Mouse (Mus musculus): ENCODE measurements around the gene Nr3c2. TPM values are rescaled to one million over a fixed set of nuclear protein-coding genes. Genes with fewer than 3 reads are reported as not detected.

The Nr3c2 gene
- total RNA-seq, 4 experiments from 2014 or later: 20.8 to 37.4 (median 29.7) TPM

- DNase-seq (ENCODE audit: low spot score): peak; percentile 38
Measured at GRCm38 (mm10) chr8:76971761-76972404, 72.6 kb downstream of the Nr3c2 start.

DNA sequence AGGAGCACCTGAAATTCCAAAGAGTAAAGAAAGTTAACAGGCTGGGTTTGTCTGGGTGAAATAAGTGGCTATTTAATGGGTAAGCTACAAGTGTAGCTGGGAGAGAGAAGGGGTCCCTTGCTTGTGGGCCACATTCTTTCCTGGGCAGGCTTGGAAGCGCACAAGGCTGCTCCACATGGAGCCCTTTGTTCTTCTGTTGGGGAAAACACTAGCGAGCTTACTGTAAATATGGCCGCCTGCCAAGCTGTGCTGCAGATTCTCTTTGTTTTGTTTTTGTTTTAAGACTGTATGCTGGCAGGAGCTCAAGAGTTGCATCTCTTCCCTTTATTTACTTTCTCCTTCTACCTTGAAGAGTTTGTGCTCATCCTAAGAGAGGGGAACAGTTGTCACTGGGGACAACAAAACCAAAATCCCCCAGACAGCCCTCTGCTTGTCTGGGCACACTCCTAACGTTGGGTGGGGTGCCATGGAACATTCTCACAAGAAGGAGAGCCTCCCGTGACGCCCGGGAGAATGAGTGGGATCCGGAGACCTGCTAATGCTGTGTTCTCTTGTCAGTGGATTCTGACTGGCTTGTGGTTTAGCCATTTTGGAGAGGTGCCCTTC, 73.8 kb downstream of the Nr3c2 start:
- DNase-seq (ENCODE audit: low spot score): peak; percentile 40

DNA sequence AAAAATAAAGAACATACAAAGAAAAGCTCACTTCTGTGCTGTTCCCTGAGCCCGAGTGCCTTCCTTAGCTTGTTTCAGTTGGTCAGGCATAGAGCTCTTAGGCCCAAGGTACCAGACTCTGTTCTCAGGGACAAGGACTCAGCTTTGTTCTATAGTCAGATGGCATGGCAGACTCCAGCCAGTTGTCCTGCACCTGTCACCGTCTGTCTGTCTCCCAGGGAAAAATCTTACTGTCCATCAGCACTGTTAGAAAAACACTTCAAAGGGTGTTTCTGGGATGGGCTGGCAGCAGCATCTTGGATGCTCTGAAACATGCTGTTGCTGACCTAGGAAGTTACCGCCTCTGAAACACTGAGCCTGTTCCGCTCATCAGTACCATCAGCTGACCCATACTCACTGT, 78.7 kb downstream of the Nr3c2 start:
- no peak for DNase-seq (ENCODE audit: low spot score)

DNA sequence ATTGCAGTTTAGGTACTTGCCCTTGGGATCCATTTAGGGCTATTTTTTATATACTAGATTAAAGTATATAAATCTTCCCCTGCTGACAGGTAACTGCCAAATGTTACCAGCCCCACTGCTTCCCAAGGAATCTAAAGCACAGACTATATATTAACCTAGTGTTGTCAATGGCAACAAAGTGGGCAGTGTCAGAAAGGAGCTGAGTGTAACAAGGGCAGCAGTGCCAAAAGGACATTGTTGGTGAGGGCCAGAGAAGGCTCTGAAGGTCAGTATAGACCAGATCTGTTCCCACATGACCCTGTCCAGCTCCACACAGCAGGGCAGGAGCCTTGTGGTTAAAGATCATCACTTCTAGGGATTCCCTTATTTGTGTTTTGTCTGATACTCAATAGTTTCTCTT, 84.8 kb downstream of the Nr3c2 start:
- DNase-seq (ENCODE audit: low spot score): no peak

- no peak for DNase-seq (ENCODE audit: low spot score)
Measured at GRCm38 (mm10) chr8:76984851-76985250, 85.6 kb downstream of the Nr3c2 start.

- DNase-seq (ENCODE audit: low spot score): peak; percentile 24
Measured at GRCm38 (mm10) chr8:76987876-76988275, 88.6 kb downstream of the Nr3c2 start.

- no peak for DNase-seq (ENCODE audit: low spot score)
Measured at GRCm38 (mm10) chr8:76998276-76998675, 99.0 kb downstream of the Nr3c2 start.

DNA sequence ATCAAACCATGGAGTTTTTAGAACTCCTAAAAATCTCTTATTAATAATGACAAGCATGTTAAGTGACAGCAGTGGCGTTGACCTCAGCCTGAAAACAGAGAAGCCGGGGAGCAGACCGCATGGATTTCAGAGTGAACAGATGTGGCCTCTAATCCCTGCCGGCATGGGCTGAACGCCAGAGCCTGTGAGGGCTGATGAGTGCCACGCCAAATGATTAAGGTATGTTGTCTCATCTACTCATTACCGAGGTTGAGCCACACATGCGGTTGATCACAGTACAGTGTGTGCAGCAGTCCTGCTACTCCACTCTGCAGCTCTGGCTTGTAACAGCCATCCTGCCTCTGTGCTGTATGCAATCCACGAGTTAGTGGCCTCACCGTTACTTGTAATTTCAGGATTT, 110.2 kb downstream of the Nr3c2 start:
- peak; percentile 18 for DNase-seq (ENCODE audit: low spot score)

DNA sequence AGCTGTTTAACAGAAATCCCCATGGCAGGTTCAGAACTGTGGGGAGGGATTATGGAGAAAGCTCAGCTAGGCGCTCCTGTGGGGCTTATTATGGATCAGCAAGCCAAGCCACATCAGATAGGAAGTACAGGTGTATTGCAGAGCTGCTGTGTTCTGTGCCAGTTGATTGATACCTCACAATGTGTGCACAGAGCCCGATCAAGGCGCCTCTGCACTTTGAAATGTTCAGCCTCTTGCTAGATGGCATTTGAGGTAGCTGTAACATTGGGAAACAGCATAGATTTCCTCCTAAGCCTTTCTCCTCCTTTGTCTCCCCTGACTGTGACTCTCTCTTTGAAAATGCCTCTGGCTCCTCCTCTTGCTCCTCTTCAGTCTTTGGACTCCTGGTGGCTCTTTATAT, 112.7 kb downstream of the Nr3c2 start:
- DNase-seq (ENCODE audit: low spot score): no peak

GRCm38 (mm10) chr8:77012641-77013040, 113.4 kb downstream of the Nr3c2 start:
- DNase-seq (ENCODE audit: low spot score): peak; percentile 14

- no peak for DNase-seq (ENCODE audit: low spot score)
Measured at GRCm38 (mm10) chr8:77016713-77017112, 117.5 kb downstream of the Nr3c2 start.

- DNase-seq (ENCODE audit: low spot score): no peak
Measured at GRCm38 (mm10) chr8:77023837-77024710, 124.8 kb downstream of the Nr3c2 start.

DNA sequence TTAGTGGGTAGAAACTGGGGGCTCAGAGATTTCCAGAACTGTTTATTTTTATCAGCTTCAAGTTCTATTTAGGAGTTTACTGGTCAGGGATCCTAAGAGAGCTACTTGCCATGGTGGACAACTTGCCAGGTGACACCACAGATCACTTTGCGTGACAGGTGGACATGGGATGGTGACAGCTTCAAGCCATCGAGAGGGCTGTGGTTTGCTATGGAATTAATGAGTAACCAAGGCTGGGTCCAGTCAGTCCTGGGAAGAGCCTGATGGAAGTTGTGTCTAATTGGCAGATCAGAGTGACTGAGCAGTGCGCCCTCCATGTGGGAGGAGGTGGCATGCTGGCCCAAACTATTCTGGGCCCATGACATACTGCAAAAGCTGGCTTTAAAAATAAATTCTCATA, 132.0 kb downstream of the Nr3c2 start:
- no peak for DNase-seq (ENCODE audit: low spot score)

DNA sequence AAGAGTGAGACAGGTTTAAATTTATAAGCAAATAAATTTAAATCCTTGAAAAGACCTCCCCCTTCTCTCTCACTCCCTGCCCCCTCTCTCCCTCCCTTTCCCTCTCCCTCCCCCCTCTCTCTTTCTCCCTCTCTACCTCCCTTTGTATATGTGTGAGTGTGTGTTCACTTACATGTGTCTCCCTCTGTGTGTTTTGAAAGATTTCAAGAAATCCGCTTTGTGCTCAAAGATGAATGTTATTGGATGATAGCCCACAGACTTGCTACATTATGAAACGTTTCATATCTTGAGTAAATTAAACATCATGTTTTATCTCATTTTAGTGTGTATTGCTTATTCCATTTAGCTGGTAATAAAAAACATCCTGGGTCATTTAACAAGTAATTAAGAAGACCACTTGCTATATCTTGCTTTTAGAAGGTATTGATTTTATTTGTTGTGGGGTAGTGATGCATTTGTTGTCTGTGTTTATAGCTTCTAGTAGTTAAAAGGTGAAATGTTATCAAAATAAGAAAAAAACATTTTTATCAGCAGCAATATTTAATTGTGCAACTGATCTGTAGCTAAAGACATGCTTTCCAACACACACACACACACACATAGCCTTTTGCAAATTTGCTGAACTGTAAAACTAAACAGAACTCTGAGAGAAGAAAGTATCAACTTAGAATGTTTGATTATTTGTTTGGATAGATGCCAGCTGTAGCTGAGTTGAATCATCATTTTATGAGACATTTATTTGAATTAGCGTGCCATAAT, 134.6 kb downstream of the Nr3c2 start:
- no peak for DNase-seq (ENCODE audit: low spot score)

DNA sequence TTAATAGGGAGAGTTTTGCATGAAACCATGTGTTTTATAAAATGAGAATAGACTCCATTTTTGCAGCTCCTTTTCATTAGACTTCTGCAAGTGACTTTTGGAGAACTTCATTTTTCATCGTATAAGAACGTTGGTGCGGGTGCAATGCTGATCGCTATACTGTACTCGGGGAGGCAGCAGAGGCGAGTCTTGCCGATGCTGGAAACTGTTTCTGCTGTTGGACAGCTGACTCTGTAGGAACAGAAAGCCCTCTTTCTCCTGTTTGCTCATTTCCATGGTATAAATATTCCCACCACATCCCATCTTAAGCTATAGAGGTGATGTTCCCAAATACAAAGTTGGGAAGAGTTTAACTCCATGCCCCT, 135.2 kb downstream of the Nr3c2 start:
- DNase-seq (ENCODE audit: low spot score): no peak

GRCm38 (mm10) chr8:77041214-77041613, 142.0 kb downstream of the Nr3c2 start:
- no peak for DNase-seq (ENCODE audit: low spot score)

DNA sequence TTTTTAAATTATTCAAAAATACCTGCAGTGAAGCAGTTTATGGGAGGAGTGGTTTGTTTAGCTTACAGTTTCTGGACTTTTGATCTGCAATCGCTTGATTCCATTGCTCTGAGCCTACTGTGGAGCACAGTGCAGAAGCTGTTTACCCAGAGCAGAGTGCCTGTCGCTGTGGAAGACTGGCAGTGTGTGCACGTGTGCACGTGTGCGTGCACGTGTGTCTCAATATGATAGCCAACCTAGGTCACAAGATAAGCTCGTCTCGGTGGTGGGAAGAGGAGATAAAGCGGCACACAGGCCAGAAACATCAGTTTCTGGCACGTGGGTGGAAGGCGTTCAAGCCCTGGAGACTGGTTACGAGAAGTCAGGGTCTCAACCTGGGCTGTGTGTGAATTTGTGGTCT, 145.6 kb downstream of the Nr3c2 start:
- DNase-seq (ENCODE audit: low spot score): peak; percentile 49

DNA sequence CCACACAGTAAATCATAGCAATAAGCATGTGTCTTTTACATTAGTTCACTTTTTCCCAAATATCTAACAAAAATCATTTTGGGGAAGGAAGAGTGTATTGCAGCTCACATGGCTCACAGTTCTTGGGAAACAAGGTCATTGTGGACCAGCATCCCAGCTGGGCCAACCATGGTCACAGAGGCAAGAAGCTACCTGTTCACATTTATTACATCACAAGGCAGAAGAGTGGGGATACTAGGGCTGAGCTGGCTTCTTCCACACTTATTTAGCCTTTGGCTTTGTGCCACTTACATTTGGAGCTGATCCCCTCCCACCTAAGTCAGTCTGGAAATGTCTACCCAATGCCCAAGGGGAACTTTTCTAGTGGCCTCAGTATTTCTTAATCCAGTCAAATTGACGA, 146.5 kb downstream of the Nr3c2 start:
- no peak for DNase-seq (ENCODE audit: low spot score)

DNA sequence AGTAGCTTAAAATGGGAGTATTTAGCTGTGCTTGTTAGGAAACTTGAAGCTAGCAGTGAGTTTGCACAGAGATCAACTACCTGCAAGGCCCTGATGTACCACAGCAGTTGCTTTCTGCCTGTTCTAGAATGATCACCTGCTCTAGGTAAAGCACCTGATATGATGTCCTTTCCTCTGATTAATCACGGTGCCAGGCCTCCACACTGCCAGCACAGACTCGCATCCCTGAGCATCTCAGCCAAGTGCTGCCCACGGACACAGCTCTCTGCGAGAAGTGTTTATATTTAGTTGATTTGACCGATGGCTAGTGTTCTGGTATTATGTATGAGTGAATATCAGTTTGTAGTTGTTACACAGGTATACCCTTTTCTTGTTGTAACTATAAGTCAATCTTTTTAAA, 147.0 kb downstream of the Nr3c2 start:
- no peak for DNase-seq (ENCODE audit: low spot score)

- no peak for DNase-seq (ENCODE audit: low spot score)
Measured at GRCm38 (mm10) chr8:77046731-77047130, 147.5 kb downstream of the Nr3c2 start.

- no peak for DNase-seq (ENCODE audit: low spot score)
Measured at GRCm38 (mm10) chr8:77051399-77052275, 152.4 kb downstream of the Nr3c2 start.
